Mouse (Mus musculus): ENCODE data around the gene Mageb3.
"Not testable (repeated sequence)": the region's sequence is repeated elsewhere in the genome, so short reads cannot be mapped to it uniquely, and the experiment has no call there.

Gene Mageb3

DNA sequence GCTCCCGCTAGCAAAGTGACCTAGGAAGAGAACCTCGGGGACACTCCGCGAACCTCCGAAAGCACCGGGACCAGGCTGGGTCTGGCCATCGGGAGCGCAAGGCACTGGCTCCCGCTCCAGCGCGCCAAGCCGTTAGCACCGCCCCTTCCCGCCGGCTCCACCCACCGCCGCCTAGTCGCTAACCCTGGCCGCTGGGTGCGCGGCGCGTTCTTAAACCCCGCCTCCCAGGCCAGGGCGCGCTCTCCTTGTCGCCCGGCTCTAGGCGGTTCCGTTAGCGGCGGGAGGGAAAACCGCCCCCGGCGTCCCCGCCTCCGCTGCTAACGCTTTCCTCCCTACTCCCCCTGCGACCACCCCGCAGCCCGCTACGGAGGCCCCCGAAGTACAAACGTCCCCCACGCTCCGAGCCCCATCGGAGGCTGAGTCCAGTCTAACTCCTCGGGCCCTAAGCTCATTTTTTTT is at the start of gene Mageb3, which contains the start of gene Ctdspl2:
Gene Mageb3 (minus strand): TSS at position 328 of the 459 bp plus-strand sequence.
Gene Ctdspl2 (plus strand): TSS at position 237 of the 459 bp plus-strand sequence.
- peak; percentile 96 for DNase-seq (ENCODE audit: low spot score)

DNA sequence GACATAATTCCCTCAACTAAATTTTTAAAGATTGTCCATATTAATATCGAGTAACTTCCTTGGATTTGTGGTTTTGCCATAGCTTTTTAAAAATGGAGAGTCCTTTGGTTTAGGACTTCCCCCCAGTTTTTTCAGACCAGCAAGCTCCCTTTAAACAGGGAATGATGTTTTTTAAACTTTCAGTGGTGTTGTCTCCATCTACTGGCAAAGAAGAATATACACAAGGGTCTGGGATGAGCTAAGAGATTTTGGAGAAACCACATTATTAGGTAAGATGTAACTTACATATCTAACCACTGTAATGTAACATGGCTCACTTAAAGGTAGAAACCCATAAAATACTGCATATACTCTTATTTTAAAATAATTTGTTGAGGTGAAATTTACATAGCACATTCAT is 39.8 kb upstream of the Mageb3 start:
- no peak for DNase-seq (ENCODE audit: low spot score)

DNA sequence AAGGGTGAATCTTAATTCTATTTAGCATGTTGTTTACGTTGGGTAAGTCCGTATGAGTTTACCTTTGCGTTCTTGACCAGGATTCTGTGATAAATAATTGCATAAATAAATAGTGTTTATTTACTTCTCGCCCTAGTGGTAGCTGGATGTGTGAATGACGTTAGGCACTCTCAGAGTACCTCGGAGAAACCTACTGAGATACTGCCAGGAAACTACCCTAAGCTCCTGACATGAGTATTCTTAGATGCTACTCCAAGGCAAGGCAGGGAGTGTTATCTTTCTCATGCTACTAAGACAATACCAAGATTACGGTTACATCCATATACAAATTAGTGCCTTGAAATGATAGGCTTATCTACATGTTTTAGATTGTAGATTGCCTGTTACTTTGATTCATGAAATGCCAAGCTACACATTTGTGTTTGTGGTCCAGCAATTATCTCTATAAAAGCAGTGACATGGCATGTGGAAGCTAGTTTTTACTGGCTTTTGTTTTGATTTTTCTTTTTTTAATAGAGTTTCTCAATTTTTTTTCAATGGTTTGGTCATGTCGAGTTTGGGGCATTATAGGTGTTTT is 1.4 kb upstream of the Mageb3 start:
- no peak for DNase-seq (ENCODE audit: low spot score)

DNA sequence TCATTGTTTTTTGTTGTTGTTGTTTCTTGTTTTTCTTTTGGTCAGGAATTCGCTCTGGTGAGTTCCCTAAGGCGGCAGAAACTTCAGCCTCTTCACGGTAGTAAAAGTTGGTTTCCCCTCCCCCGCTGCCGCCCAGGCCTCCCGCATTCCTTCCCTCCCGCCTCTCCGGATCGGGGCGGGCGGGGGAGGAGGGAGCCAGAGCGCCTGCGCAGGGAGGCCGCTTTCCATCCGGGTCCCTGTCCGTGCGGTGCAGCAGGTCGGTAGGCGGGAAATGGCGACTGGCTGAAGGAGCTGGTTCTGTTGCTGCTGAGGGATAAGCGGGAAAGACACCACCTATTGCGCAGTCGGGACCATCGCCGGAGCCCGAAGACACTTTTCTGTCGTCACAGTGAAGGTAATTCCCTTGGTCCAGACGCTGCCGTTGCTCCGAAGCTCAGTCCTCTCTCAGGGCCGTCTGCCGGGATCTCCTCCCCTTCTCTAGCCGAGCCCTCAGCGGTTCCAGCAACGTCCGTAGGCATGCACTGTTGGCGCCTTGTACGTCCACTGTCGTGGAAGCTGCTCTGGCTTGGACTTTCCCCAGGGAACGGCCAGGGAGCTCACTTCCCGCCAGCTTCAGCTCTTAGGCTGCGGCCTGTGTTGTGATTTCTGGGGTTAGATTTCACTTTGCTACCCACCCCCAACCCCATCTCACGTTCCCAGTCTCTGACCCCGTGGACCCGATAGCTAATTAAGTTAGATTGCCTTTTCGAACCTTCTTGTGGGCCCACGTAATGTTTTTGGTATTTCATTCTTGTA is 529 bp upstream of the Mageb3 start:
- DNase-seq (ENCODE audit: low spot score), result peak; percentile 91

DNA sequence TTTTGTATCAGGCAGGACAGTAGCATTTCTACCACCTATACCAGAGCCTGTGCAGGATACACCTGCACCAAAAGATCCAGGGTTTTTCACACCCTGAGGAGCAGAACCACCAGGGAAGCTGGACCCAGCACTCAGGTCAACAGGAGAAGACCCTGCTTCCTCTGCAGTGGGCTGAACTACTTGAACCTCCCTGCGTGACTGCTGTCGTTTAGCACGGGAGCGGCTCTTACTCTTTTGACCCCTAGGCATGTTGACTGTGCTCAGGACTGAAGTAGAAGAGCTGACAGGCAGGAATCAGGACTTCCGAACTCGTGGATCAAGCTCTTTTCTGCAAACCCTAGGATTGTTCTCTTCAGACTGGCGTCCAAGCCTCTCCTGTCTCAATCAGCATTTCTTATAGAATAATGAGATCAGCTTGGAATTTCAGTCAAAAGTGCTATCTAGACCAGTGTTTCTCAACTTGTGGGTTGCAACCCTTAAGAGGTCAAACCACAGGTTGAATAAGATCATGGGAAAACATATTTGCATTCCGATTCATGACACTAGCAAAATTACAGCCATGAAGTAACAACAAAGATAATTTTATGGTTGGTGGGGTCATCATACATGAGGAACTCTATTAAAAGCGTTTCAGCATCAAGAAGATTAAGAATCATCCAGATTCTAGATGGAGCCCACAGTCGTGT is 778 bp downstream of the Mageb3 start:
- no peak for DNase-seq (ENCODE audit: low spot score)

DNA sequence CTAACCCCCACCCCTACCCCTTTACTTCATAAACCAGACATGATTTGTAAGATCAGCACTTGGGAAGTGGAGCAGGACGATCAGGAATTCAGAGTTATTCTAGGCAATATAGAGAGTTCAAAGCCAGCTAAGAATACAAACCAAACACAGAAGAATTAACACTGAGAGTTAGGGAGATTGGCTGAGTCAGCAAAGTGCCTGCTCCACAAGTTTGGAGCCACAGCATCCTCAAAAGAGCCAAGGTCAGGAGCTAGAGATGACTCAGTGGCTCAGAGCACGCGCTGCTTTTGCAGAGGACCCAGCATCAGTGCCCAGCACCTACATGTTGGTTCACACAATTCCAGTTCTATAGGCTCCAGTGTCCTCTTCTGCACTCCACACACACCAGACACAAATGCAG is 12.5 kb downstream of the Mageb3 start:
- DNase-seq (ENCODE audit: low spot score), result no peak

DNA sequence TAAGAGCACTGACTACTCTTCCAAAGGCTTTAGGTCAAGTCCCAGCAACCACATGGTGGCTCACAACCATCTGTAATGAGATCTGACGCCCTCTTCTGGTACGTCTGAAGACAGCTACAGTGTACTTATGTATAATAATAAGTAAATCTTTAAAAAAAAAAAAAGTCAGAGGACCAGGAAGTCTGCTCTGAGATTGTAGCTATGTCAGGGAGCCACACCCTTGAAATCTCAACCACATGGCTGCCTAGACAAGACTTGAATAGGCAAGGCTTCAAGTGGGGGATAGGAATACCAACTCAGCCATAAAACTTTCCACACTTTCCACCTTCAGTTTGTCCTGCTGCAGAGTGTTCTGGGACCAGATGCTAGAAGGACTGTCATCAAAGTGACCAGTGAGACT is 18.3 kb downstream of the Mageb3 start:
- not testable (repeated sequence) for DNase-seq (ENCODE audit: low spot score)

DNA sequence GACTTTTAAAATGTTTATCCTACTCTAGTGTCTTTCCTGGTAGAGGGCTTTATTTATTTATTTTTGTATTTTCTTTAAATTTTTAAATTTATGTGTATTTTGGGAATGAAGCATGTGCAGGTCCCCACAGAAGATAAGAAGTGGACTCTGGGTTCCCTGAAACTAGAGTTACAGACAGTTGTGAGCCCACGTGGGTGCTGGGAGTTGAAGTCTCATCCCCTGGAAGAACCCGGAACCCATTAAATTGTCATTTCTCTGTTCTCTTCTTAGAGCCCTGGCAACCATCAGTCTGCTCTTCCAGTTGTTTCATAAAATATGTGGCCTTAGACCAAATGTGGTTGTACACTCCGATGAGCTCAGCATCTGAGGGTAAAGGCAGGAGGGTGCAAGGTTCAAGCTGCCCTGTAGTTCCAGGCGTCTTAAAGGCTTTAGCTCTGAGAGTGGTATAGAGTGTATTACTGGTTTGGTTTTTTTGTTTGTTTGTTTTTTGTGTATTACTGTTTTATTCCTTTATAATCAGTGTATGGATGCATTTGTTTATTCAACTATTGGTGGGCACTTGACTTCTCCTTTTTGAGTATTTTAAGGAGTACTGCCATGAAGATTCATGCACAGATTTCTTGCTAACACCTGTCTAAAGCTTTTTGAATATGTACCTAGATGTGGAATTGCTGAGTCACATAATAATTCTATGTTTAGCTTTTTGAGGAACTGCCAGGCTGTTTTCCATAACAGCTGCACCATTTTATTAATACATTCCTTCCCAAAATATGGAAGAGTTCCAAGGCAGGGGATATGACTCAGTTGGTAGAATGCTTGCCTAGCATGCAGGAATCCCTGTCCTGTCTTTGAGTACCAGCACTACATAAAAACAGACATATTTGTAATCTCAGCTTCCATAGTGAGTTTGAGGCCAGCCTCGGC is 39.6 kb downstream of the Mageb3 start:
- DNase-seq (ENCODE audit: low spot score), result no peak

DNA sequence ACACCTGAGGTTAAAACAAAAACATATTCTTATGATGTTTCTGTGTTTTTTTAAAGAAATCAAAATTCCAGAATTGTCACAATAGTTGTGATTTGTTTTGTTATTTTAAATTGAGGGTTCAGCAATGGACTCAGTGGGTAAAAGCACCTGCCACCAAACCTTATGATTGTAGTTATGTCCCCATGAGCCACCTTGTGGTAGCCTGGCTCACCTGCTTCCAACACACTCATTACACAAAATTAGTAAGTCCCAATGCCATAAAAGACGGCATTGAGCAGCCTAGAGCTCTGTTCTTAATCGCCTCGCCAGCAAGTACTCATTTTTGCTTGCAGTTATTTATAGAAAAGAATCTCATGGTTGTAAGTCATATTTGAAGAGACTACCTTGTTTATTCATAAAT is 45.9 kb downstream of the Mageb3 start:
- DNase-seq (ENCODE audit: low spot score), result no peak
